Mouse (Mus musculus) lung, postnatal 36 days (tissue): ENCODE results near the gene 1700003F12Rik.

Experiments
- DNase-seq: peaks from one replicate; pipeline ENCODE4 v3.0.0; 2022; ENCODE audit warnings: mixed read lengths

Gene 1700003F12Rik

DNA sequence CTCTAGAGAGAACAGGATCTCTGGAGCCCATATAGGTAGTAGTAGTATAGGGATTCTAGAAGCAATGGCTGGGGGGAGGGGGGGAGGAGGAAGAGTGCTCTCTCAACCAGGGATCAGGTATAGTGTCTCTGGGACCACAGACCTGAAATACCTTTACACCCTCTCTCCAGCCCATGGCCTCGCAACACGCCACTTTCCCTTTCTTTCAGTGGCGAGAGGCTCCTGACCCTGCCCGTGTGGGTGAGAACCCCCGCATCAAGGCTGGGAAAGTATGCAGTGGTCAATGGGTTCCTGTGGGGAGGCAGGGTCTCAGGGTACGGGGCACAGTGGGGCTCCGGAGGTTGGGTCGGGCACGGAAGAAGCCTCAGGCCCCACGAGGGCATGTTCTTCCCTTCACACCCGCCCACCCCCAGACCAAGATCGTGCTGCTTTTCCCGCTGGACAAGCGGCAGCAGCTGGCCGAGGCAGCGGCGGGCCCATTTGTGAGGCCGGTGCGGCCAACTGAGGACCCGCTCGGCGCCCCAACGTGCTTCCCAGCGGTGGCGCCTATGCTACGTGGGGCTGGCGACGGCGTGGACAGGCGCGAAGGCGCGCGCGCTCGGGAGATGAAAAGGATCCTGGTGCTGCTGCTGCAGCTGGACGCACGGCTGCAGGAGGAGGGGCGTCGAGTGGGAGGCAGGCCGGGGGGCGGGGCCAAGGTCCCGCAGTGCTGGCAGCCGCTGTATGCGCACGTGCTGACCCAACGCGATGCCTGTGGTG, 2.4 kb downstream of the 1700003F12Rik start:
- peak; percentile 65 for DNase-seq

DNA sequence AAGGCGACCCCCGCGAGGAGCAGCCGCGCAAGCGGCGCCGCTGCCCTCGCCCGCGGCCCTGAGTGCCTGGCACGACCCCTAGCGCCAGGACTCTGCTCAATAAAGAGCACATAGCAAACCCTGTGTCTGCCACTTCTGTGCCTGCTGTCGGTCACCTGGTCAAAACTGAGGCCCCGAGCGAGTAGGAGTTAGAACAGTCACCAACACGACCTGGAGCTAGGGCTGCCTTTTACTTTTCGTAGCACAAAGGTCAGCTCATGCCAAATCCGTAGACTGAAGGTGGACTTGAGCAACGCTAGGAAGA, 3.0 kb downstream of the 1700003F12Rik start:
- DNase-seq: no peak

GRCm38 (mm10) chr2:154550937-154551336, 4.1 kb downstream of the 1700003F12Rik start:
- DNase-seq: no peak

GRCm38 (mm10) chr2:154551476-154551875, 4.6 kb downstream of the 1700003F12Rik start, which contains the start of gene Actl10:
Gene Actl10 (plus strand): TSS chr2:154551776.
- no peak for DNase-seq

DNA sequence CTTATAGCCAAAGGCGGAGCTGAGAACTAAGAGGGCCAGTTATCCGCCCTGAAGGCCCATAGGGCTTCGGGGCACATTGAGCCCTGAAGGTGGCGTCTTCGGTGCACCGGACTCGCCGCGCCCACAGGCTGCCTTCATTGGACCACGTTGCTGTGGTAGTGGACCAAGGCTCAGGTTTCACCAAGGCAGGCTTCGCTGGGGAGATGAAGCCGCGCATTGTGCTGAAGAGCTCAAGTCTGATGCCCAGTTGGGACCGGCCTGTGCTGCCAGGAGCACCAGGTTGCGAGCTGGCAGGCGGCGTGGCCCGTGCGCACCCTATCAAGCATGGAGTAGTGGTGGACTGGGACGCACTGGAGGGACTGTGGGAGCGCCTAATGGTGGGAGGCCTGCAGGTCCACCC, 5.0 kb downstream of the 1700003F12Rik start:
- DNase-seq: no peak

- DNase-seq: peak; percentile 84
Observed at GRCm38 (mm10) chr2:154552424-154552907, 5.6 kb downstream of the 1700003F12Rik start.

- DNase-seq: no peak
Observed at GRCm38 (mm10) chr2:154555235-154555634, 8.3 kb downstream of the 1700003F12Rik start.

- no peak for DNase-seq
Observed at GRCm38 (mm10) chr2:154557184-154557832, 10.4 kb downstream of the 1700003F12Rik start.

DNA sequence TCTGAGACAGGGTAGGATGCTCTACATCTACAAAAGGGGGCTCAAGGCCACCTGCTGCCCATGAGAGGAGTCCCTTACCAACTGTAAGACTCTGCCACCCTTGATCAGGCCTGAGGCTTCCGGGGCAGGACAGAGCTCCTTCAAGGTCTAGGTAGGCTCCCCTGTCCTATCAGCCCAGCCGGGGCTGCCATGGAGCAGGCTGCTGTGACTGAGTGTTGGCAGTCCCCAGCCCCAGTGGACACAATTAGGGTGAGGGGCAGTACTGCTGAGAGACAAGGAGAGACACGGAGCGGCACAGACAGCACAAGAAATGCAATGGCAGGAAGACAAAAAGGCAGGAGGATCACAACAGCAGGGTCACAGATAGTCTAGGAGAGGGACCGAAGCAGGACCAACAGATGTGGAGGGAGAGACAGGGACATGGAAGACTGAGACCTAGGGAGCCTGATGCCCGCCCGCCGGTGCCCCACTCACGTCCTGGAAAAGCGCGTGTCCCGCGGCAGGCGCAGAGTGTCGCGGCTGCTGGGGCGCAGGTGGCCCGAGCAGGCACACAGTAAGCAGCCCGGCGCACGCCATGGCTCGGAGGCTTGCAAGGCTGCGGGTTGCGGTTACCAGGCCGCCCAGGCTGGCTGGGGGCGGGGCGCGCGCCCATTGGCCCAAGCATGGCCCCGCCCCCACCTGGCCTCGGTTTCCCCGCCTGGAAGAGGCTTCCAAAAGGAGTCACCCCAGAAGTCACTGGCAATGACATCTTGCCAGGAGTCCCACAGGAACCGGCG, 11.6 kb downstream of the 1700003F12Rik start, which contains the start of gene Necab3:
Necab3 (minus strand) TSS at position 627 of the 776 bp plus-strand sequence.
- DNase-seq: peak; percentile 19

GRCm38 (mm10) chr2:154563612-154564170, 16.8 kb downstream of the 1700003F12Rik start:
- DNase-seq: no peak

- no peak for DNase-seq
Observed at GRCm38 (mm10) chr2:154565562-154565961, 18.7 kb downstream of the 1700003F12Rik start.

DNA sequence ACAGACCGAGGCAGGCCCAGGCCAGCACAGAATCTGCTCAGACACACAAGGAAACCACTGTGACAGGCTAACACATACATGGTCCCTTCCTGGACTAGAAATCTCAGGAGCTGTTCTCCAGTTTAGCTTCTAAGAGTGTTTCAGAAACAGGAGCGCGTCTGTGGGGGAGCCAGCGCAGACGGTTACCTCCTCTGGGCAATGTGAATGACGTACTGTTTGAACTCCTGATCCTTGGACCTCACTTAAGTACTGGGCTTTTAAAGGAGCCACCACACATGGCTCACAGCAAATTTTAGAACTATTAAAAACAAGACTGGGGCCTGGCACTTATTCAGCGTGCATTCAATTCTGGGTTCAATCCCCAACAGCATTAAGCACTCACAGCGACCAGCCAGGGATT, 19.8 kb downstream of the 1700003F12Rik start:
- DNase-seq: no peak

- peak; percentile 62 for DNase-seq
Observed at GRCm38 (mm10) chr2:154567766-154568165, 20.9 kb downstream of the 1700003F12Rik start.

- DNase-seq: no peak
Observed at GRCm38 (mm10) chr2:154568329-154569070, 21.6 kb downstream of the 1700003F12Rik start.

DNA sequence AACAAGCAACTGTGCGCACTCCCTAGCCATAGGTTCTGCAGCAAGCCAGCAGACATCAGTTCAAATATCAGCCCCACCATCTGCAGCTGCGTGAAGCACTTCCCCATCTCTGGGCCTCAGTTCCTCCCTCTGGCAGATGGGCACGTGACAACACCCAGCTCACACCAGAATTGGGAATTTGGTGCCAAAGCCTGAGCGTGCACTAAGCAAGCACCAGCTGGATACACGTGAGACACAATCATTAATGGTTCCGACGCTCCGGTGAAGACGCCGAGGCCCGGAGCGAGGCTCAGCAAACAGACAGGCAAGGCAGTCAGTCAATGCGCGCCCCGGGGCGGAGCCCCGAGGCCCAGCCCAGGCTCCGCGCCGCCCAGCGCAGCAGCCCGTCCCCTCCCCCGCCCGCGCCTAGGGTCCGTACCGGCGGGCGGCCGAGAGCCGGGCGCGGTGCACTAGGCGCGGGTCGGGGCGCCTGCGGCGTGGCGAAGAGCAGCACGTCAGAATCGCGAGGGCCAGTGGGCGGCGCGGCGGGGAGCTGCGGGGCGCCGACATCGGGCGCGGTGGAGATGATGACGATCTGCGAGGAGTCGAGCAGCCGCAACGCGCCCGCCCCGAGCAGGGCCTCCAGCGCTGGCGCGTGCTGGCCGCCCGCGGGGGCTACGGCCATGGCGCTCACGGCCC, 22.3 kb downstream of the 1700003F12Rik start:
- DNase-seq: peak; percentile 64

DNA sequence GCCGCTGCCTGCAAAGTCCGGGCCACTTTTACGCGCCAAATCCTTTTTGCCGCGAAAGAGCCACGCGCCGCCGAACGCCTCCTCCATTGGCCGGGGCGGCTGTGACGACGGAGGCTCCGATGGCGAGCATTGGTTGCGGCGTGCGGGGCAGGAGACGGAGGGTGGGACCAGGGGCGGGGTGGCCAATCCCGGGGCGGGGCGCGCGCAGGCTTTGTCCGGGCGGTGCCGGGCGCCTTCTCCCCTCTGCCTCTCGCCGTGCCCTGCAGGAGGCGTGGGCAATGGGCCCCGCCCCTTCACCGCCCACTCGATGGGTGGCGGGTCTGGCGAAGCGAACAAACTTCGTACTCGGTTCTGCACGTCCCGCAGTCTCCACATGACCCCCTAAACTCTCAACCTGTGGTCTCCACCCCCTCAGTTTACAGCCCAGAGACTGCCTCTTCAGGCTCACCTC, 23.0 kb downstream of the 1700003F12Rik start, which contains the start of gene E2f1:
E2f1 (minus strand) TSS at position 57 of the 451 bp plus-strand sequence.
- peak; percentile 96 for DNase-seq

- DNase-seq: no peak
Observed at GRCm38 (mm10) chr2:154570666-154571065, 23.8 kb downstream of the 1700003F12Rik start.

DNA sequence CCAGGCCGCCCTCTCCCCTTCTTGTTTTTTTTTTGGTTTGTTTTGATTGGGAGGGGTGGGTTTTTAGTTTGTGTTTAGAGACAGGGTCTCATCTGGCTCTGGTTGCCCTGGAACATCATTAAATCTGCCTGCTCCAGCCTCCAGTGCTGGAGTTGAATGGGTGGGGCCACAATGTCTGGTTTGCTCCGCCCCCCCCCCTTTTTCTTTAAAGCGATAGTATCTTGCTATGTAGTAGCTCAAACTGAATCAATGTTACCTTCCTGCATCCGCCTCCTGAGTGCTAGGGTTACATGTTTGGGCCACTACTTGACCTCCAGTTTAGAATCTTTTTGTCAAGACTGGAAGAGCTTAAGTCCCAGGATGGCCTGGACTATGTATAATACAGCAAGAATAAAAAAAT, 24.4 kb downstream of the 1700003F12Rik start:
- DNase-seq: no peak

DNA sequence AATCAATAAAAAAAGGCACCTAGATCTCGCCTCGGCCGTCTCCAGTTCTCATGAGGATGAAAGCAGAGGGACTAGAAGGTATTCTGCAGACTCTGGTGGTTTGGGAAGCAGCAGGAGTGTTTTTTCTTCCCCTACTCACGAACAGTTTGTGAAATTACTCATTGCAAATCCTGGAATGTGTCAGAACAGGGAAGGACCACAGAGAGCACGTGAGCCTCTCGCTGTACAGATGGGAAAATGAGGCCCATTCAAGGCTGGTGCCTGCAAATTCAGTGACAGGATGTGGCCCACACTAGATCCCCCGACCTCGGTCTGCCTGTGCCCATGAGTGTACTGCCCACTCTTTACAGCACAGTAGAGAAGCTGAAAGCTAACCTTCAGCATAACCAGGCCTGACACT, 25.1 kb downstream of the 1700003F12Rik start:
- DNase-seq: no peak

GRCm38 (mm10) chr2:154572996-154573395, 26.1 kb downstream of the 1700003F12Rik start:
- DNase-seq: no peak

- no peak for DNase-seq
Observed at GRCm38 (mm10) chr2:154574271-154574670, 27.4 kb downstream of the 1700003F12Rik start.
